Mouse (Mus musculus) cerebellum, adult 9-10 months (tissue): ENCODE measurements around the gene Abcc12.
A peak's percentile ranks its signal among the peaks of the same experiment; 100 is the strongest.

Experiments
- DNase-seq: peaks from one replicate; pipeline ENCODE4 v3.0.0; 2022

Abcc12 gene

DNA sequence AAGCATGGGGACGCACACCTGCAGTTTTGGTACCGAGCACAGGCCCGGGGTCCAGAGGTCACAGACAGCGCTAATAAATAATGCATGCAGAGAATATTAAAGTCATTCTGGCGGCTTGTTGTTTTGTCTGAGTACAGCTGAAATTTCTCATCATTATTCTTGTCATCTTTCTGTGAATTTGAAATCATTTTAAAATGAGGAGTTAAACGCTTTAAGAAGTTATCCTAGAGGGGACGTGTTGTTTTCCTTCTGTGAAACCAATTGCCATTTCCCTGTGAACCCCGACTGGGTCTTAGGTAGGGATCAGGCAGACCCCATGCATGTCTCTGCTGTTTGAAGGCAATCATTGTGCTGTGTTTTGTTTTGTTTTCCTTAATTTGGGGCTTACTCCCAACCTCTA is 2.9 kb downstream of the Abcc12 start:
- DNase-seq: peak; percentile 51

DNA sequence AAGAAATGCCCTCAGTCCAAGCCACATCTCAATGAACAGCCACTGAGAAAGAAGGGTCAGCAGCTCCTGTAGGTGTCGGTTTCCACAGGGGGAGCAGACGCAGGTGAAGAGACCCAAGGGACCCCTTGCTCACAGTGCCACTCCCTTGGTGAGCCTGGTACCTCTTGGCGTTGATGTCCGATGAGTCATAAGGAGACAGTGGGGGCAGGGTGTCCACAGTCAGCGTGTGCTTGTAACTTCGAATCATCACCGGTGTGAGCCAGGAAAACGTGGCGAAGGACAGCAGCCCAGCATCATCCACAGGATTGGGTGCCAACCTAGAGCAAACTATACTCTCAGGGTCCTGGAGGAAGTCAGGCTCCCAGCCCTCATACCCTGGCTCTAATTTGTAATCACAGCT is 16.8 kb downstream of the Abcc12 start:
- no peak for DNase-seq

DNA sequence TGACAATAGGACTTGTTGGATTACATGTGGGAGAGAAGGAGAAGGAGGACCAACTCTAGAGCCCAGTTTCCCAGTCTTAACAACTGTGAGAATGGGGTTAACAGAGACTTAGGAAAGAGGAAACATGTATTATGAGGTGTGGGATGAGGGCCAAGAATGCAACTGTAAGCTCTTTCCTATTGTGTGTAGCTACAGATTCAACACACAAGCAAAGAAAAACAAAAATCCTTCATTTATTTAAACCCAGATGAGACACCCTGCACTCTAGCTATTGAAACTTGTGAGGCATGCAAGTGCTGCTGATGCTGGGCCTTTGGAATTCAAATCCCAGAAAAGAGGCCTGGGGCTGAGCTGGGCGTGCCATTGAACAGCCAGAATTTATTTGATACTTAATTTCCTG is 18.7 kb downstream of the Abcc12 start:
- no peak for DNase-seq

DNA sequence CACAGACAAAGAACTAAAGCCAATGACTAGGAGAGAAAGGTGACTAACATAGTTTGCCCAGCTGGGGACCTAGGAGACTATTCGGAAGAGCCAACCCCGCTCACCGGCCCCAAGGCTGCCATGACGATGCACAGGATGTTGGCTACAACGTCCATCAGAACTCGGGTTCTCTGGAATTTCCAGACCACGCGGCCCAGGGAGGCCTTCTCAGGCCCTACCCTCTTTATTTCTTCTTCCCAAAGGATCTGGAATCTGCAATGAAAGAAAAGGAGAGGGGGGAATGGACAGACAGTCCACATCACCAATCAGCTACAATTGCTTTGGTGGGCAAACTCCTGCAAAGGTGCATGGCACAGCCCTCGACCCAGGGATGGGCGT is 19.8 kb downstream of the Abcc12 start:
- DNase-seq: no peak

DNA sequence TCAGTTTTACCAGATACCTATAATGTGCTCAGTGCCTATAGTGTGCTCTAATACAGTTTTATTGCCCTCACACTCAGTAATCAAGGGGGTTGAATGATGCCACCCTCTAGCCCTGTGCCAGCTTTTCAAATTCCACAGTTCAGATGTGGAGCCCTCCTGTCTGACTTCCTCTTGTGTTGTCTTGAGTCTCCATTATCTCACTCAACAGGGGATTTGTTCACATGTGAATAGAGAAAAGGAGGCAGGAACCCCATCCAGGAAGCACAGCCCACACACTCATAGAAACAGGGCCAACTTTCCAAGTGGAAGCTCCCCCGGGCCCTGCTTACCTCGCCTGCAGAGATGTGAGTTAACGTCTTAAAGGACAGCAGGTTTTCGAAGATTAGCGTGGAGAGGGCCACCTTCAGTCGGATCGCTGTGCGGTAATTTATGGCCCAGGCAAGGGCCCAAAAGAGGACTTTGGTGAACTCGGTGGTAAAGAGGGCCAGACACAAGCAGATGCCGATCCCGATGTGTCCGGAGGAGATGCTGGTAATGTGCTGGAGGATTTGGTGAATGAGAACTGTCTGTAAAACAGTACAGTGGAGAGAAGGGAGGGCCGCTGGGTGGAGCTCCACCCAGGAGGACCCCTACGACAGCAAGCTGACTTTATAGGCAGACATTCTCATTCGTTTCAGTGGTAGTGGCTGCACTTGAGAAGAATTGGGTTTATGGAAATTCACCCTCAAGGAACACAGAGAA is 20.4 kb downstream of the Abcc12 start:
- DNase-seq: no peak

DNA sequence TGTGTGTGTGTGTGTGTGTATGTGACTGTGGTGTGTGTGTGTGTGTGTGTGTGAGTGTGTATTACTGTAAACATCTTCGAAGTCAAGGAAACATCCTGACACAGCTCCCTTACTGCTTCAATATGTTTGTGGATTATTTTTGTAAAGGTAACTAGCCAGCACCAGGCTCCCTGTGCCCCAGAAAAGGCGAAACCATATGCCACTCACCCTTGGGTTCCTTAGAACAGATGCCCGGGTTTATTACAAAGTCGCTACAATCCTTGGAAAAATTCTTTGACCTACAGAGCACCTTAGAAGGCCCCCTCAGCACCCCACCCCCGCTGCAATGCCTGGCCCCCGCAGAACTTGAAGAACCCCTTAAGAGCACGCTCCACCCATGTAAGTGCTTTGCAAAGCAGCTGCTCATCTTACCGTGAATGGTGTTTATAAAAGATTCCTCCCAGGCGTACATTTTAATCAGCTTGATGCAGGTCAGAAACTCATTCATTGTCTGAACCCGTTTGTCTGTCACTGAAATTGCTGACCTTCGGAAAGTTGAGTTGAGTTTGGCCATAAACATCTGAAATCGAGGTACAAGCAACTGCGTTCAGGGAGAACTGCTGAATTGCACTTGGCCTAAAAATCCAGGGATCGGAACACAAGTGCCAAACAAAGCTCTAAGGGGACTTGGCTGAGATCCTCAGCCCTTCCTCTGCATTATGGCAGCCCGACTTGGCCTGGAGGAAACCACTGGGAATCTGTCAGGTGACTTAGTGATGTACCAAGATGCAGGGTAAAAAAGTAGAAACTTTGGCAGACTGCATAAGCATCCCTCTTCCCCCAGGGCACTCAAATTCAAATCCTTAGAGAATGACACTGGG is 23.1 kb downstream of the Abcc12 start:
- peak; percentile 95 for DNase-seq

DNA sequence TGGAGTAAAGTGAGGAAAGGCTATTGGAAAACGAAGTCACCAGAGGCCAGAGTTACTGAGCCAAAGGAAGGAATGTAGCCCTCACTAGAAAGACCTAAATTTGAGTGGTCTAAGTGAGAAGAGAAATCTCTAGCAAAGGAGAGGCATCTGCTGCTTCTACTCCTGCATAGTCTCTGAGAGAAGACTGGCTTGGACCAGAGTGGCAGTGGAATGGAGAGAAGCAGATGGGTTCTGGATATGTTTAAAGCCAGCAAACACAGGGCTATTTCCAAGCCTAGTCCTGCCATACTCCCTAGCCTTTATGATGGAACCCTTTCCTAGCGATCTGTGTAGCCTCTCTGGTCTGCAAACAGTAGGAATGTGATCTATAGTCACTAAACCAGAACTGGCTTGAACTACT is 24.9 kb downstream of the Abcc12 start:
- peak; percentile 72 for DNase-seq

DNA sequence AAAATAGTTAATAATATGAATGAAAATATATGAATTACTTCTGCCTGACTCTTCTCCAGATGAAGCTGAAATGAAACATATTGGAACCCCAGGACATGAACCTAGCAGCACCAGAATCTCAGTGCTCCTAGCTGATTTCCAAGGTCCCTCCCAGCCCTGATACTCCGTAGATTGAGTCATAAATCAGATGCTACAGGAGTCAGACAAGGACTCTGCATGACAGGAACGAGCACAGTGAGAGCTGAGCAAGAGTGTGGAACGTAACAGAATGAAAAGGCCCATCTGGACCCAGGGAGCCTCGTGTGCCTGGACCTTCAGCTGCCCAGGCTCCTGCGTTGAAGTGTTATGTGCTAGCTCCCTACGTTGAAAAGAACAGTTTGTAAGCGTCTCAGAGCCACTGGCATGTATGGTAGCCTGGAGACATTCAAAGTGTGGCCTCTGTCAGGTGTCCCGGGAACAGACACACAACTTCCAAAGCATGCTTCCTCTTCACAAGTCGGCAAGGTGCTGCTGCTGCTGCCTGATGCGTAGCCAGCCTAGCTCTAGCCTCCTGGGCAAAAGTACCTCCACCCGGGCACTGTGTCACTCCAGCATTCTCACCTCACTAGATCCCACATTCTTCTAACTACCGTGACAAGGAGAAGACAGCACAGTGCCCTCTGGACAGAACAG is 26.1 kb downstream of the Abcc12 start:
- no peak for DNase-seq

DNA sequence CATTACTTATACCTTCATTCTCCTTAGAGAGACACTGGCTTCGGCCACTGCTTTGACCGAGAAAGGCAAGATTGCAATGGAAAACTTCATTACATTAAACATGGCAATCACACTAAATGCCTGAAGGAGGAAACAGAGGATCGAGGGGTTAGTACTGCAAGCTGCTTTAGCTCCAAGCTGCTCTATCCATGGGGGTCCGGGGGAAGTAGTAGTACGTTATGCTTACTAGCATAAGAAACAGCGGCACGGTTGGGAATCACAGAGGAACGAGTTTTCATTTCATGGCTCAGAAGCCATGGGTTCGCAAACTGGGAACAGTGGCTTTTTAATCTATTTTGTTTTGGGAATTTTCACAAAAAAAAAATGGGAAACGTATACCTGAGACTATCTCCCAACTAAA is 30.0 kb downstream of the Abcc12 start:
- DNase-seq: no peak

DNA sequence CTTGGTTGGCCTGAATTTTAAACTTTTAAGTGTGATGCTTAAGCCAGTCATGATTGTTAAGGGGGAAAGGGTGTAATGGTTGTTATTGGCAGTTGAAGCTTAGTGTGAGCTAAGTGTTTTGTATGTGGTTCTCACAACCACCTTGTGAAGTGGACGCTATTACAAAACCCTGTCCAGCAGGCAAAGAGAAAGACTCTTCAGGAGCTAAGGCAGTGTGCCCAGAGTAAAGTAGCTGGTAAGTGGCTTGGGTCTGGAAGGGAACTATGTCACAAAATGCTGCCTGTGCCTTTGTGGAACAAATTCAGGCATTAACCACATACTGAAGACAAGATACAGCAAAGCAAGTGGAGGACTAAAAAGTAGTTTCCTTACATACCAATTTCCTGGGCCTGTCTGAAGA is 34.5 kb downstream of the Abcc12 start:
- DNase-seq: no peak

DNA sequence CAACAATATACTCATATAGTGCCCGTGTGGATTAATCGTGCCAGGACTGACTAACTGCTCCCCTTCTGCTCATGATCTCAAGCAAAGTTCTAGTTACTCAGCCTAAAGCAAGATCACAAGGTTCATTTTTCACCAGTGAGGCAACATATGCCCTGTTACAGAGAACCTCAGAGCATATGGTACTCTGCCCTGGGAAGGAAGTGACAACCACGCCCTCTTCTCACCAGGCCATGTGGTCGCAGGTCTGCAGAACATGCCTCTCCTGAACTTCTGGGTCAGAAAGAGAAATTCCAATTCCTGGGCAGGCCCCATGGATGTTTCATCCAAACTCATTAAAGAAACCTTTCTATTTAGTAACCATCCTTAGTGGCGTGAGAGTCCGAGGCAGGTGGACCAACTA is 39.6 kb downstream of the Abcc12 start:
- no peak for DNase-seq

DNA sequence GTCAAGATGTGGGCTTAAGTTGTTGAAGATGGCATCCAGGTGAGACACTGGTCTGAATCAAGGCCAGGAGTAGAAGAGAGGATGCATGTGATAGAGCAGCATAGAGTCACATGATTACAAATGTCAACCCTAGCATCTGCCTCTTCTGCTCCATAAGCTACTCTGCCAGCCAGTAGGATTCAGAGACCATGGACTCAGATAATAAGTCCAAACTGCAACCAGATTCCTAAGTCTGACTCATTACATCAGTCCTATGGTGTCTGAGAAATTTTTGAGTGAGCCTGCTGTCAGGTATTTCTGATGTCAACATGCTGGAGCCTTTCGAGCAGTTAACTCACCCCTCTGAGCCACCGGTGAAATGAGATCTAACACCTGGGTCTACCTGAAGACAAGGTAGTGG is 40.1 kb downstream of the Abcc12 start:
- DNase-seq: no peak

DNA sequence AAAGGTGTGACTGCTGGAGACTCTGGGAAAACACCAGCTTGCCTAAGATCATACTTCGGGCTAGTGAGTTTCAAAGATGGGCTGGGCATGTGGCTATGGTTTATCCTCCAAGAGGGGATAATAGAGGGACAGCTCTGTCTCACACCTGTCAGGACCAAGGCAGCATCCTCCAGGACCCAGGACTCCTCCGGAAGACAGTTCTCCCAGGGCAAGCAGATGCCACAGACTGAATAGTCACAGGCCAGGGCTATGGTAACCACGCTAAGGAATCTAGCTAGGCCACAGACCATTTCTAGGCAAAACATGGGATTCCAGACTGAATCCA is 43.9 kb downstream of the Abcc12 start:
- DNase-seq: no peak

DNA sequence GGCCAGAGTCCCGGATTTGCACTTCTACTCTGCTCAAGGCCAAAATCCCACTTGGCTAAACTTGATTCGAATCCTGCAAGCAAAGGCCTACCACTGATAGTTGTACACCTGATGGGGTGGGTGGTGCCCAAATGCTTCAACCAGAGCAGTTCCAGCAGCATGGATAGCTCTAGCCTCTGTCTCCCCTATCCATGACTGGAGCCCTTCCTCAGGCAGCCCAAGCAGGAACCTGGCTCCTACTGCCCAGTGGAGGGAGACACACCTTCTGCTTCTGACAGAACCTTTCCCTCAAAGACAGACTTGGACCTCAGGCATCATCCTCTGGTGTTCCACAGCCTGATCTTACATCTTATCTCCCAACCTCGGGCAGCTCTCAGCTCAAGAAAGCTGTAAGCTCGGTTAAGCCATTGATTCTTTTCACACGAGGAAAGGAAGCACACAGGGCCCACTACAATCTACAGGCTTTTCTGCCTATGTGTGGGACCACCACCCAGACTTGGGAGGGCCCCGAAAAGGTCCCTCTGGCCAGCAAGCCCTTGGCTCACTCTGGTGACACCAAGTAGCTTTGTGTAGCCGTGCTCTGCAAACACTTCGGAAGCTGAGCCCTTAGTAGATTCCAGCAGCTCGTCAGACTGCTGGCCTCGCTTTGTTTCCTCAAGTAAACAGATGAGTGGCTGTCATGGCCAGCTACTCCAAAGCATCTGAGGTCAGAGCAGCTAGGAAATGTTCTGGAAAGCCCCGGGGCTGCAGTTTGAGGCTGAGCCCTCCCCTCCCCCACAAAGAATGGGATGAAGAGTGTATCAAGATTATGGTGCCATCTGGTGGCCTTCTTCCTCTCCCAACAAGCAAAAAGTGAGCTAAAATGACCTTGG is 44.5 kb downstream of the Abcc12 start:
- peak; percentile 97 for DNase-seq

DNA sequence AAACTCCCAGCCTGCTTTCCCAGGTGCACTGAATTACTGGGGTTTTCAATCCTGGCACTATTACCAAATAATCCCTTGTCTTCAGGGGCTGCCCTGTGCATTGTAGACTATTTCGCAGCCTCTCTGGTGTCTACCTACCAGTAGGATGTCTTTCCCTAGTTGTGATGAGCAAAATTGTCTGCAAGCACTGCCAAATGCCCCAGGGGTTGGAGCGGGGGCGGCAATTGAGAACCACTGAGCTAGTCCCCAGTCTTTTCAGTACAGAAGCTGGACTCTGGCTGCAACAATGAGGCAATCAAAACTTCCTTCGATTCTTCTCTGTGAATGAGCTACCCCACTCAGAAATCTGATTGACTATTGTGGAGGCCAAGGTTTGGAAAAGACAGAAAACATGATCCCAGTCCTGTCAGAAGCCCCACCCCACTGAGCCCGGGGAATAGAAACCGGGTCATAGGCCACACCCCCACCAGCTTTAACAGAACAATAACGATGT is 45.4 kb downstream of the Abcc12 start:
- no peak for DNase-seq

DNA sequence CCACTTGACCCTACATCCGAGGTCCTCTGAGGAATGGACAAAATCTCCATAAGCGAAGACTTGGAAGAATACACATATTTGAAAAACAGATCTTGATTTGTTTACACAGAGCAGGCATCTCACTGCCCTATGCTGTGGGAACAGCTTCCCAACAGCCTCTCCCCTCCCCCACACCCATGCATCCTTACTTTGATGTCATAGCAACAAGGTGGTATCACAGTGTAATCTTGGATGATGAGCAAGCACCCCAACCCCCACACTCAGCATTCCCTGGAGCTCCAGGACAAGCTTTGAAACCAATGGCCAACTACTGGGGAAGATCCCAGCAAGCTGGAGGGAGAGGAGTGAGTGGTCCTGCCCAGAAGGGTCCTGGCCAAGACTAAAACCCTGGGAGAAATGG is 50.8 kb downstream of the Abcc12 start:
- DNase-seq: no peak

DNA sequence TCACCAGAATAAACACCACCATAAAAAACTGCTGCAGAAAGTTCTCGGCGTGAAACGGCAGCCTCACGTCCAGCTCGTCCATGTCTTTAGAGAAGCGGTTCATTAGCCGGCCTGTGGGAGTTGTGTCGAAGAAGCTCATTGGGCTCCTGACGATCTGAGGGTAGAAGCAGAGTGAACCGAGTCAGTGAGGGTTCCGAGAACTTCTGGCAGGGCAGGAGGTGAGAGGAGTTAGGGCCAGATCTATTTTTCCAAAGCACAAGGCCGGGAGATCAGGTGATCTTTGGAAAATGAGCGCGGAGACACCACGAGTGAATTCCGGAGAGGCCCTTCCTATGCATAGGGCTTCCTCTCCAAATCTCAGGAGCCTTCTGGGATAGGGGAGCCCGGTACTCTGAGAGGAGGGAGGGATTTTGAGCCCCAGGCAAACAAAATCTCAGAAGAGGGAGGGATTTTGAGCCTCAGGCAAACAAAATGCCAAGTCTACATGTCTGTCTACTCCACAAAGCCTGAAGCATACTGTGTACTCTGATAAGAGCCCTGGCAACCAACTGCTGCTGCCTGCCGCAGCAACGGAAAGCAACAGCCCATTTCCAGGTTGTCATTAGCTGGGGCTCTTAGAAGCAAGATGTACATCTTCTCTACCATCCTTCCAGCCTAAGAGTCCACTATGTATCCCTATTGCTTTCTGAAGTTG is 53.0 kb downstream of the Abcc12 start:
- DNase-seq: no peak

DNA sequence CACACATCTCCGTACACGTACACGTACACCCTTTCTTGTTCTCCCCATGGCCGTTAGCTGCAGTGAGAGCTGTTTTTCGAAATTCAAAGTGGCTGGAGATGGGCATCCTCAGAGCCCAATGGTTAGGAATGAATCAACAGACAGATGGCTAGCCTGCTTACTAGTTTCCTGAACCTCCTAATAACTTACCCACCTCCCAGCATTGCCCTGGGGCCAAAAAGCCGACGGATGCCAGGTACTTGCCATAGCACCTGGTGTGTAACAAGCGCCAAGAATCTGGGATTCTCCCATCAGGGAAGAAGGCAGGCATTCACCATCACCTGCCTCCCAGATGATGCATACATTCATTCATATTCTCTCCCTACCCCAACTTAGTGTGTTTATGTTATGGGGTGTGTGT is 53.7 kb downstream of the Abcc12 start:
- DNase-seq: peak; percentile 99

DNA sequence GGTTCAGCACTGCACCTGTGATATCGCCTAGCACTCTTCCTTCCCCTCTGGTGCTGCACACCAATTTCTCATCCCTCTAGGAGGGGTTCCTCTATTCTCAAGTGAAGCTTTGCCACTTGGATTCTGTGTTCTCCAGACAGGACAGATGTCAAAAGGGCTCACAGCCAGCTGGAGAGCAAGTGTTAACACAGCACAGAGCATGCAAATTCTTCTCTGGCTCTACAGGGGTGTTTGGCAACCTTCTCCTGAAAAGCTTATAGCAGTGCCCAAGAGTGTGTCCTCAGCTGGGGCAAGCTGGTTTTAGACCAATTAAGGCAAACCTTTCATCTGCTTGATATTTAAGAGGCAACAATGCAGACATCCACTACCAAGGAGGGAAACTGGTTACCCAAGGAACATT is 66.3 kb downstream of the Abcc12 start:
- no peak for DNase-seq

DNA sequence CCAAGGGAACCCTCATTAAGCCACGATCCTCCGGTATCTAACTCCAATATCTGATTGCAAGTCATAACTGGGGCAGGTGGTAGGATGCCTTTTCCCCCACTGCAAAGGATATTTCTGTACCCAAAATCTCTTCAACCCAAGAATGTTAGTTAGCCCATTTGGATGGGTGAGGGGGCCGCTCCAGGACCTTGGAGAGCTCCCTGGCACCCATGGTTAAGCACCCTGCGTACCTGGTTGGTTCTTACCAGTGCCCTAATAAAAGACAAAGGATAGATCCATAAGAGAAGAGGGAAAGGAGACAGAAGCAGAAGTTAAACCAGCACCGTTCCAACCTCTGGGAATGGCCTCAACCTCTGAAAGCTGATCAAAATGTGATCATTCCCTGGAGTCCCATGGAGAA is 67.6 kb downstream of the Abcc12 start:
- DNase-seq: no peak

DNA sequence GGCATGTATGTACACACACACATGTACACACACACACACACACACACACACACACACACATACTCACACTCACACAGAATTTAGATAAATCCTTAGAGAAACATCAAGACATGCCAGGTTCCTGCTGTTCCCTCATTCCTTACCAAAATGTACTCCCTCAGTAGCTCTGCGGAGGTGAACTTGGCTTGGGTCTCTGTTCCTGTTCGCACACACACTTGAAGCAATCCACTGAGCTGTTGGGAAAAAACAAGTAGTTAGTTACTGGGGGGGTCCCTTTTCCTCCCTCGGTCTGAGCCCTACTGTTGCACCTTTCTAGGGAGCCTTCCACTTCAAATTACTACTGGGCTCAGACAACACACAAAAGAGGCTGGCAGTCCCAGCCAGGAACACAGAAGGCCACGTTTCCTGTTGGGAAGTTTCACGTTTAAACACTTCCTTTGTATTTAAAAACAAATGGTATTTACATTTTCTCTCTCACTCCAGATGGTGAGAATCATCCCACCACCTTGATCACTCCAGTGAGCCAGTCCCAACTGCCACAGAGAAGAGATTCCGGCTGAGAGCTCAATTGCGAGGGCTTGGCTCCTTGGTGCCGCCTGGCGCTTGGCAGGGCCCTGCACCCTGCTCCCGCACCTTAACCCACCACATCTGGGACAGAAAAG is 68.2 kb downstream of the Abcc12 start:
- peak; percentile 38 for DNase-seq

DNA sequence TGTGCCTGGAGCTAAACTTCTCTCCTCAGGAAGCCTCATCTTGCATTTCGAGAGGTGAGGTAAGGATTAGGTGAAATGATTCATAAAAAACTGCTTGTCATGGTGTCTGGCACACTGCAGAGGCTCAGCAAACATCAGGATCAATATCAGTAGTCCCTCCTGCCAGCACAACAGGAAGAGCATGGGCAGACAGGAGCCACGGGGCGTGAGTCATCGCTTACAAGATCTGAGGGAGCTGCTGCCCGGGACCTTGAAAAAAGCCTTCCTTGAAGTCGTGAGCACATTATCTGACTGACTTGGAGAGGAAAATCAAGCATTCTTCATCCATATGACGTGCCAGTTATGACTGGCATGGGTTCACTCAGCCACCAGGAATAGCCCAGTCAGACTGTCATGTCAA is 79.1 kb downstream of the Abcc12 start:
- DNase-seq: no peak
